Mouse (Mus musculus) limb, embryonic 12.5 days (tissue): ENCODE measurements around the gene Dnajc24. TPM values are rescaled to one million over a fixed set of nuclear protein-coding genes. Genes with fewer than 3 reads are reported as not detected.
A peak's percentile ranks its signal among the peaks of the same experiment; 100 is the strongest.

ENCODE experiments used
- ATAC-seq: fragments of 200-750 bp; cut with Nextera tagmentation; 2 replicates; pipeline ENCODE4 v1.8.0; 2017; ENCODE audit warnings: low read depth, moderate TSS enrichment; ENCODE audit not compliant: insufficient number of reproducible peaks, insufficient read depth, low FRiP score, low TSS enrichment
- H3K27ac ChIP-seq: fragments of 300-500 bp; sonication (generic); 2 replicates; pipeline ENCODE4 v1.5.1; 2016; ENCODE audit warnings: mild to moderate bottlenecking, moderate library complexity
- H3K27me3 ChIP-seq: fragments of 300-500 bp; sonication (generic); 2 replicates; pipeline ENCODE4 v1.6.1; 2016; ENCODE audit warnings: mild to moderate bottlenecking, moderate library complexity
- H3K36me3 ChIP-seq: fragments of 300-500 bp; sonication (generic); 2 replicates; pipeline ENCODE4 v1.6.1; 2016; ENCODE audit warnings: mild to moderate bottlenecking, moderate library complexity
- H3K4me1 ChIP-seq: fragments of 300-500 bp; sonication (generic); replicated peaks from 2 replicates; pipeline ENCODE4 v1.6.1; 2016
- H3K4me2 ChIP-seq: fragments of 300-500 bp; sonication (generic); 2 replicates; pipeline ENCODE4 v1.6.1; 2016; ENCODE audit warnings: mild to moderate bottlenecking, moderate library complexity
- H3K4me3 ChIP-seq: fragments of 300-500 bp; sonication (generic); replicated peaks from 2 replicates; pipeline ENCODE4 v1.5.1; 2016; ENCODE audit warnings: mild to moderate bottlenecking
- H3K9ac ChIP-seq: fragments of 300-500 bp; sonication (generic); replicated peaks from 2 replicates; pipeline ENCODE4 v1.6.1; 2016; ENCODE audit warnings: mild to moderate bottlenecking, moderate library complexity
- H3K9me3 ChIP-seq: fragments of 300-500 bp; sonication (generic); 2 replicates; pipeline ENCODE4 v1.6.1; 2016; ENCODE audit warnings: mild to moderate bottlenecking, moderate library complexity
- WGBS: fragments of 180-500 bp; shearing (Covaris S2); methylation state at CpG from one replicate; pipeline ENCODE4 v1.1.7; 2016; 5-methylcytosine and 5-hydroxymethylcytosine counted together
- polyA plus RNA-seq: library from polyadenylated mRNA; unstranded; fragments of >200 nt; fragmentation: Nextera tagmentation; extraction: Ambion mirVana; gene quantifications from 2 replicates; pipeline ENCODE4 v1.2.1, GENCODE M21; 2016

Gene Dnajc24
- polyA plus RNA-seq, result 39.8 and 47.0 TPM in 2 replicates

DNA sequence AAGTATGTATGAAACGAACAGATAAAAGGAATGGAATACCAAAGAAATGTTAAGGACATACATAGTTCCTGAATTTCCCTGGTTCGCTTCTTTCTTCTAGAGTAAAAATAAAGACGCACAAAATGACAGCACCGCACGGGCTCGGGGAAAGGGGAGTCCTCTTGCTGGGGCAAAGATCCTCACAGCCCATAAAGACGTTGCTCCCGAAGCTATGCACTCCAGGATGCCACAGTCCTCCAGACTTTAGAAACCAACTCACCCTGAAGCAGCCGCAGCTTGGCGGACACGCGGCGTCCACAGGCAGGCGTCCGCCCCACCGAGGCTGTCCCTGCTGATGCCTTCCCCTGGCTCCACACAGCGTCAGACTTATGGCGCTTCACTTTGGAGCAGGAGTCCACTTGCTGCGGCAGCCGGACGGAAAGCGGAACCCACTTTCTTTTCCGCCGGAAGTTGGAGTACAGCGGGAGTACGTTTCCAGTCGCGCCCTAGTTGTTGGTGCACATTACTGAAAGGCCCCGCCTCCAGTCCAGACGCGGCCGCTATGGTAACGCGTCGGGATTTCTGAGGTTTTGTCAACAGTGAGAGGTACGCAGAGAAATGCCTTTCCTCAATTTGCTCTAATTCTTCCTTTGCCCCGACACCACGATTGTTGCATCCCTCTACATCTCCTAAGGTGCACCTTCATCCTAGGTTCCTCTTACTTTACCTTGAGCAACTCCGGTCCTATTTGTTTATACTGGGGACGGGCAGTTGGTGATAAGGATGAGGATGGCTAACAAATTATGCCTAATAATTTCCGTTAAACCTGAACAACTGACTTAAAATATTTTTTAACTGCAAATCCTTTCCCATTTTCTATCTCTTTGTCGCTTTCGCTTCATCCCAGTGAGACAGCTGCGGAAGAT, at the start of gene Dnajc24:
Dnajc24 (minus strand) TSS at position 715 of the 905 bp plus-strand sequence.
- Histone ChIP-seq H3K27me3 (no peaks in the 10 kb centered on the region), H3K36me3 (0 out of 2 replicates have a peak, but pooled peaks cover 3% of the 10 kb centered on the region), H3K9ac (peak within 1 kb of the TSS; percentile 81), H3K4me1 (no peaks in the 10 kb centered on the region), H3K9me3 (no peaks in the 10 kb centered on the region), H3K27ac (peak within 1 kb of the TSS; percentile 78), H3K4me3 (peak within 1 kb of the TSS; percentile 85), H3K4me2 (peak within 1 kb of the TSS; percentile 65)
- peak; percentile 96 for ATAC-seq
- 2% methylated on average over 44 of the region's 44 CpGs for WGBS

GRCm38 (mm10) chr2:106046686-106047085, 43.3 kb upstream of the Dnajc24 start:
- 72% methylated on average over 4 of the region's 4 CpGs for WGBS
- H3K4me2 ChIP-seq, result no peak overlapping the region
- no peaks in the 10 kb centered on the region for H3K9me3 ChIP-seq
- no peak overlapping the region for H3K9ac ChIP-seq
- no peaks in the 10 kb centered on the region for H3K4me1 ChIP-seq
- no peaks in the 10 kb centered on the region for H3K27me3 ChIP-seq
- H3K4me3 ChIP-seq, result no peak overlapping the region
- ATAC-seq, result no peak
- H3K27ac ChIP-seq, result no peak overlapping the region
- H3K36me3 ChIP-seq, result no peaks in the 10 kb centered on the region

GRCm38 (mm10) chr2:106042495-106042894, 39.1 kb upstream of the Dnajc24 start:
- H3K4me3 ChIP-seq, result no peak overlapping the region
- H3K9me3 ChIP-seq, result no peaks in the 10 kb centered on the region
- WGBS, result 87% methylated on average over 7 of the region's 7 CpGs
- H3K27me3 ChIP-seq, result no peaks in the 10 kb centered on the region
- no peaks in the 10 kb centered on the region for H3K4me1 ChIP-seq
- no peak overlapping the region for H3K9ac ChIP-seq
- no peak overlapping the region for H3K27ac ChIP-seq
- no peaks in the 10 kb centered on the region for H3K36me3 ChIP-seq
- no peak for ATAC-seq
- no peak overlapping the region for H3K4me2 ChIP-seq

DNA sequence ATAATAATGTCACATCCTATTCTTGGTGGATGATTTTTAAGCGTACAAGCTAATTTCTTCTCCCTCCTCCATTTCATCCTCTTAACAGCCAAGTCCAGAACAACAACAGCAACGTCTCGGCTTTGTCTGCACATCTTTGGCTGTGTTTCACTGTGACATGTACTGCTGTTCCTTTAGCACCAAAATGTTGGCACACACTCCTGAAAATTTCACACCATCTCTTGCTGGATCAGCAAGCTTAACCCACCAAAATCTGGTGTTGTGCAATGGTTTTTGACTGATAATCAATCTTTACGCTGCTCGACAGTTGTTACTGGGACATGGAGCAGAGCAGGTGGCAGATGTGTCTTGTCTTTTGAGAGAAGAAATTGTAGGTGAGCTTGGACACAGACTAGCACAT, 38.6 kb upstream of the Dnajc24 start:
- ATAC-seq, result no peak
- Histone ChIP-seq H3K36me3 (no peaks in the 10 kb centered on the region), H3K4me2 (no peak overlapping the region), H3K9me3 (no peaks in the 10 kb centered on the region), H3K4me1 (no peaks in the 10 kb centered on the region), H3K4me3 (no peak overlapping the region), H3K27me3 (no peaks in the 10 kb centered on the region), H3K9ac (no peak overlapping the region), H3K27ac (no peak overlapping the region)
- 85% methylated on average over 5 of the region's 5 CpGs for WGBS

DNA sequence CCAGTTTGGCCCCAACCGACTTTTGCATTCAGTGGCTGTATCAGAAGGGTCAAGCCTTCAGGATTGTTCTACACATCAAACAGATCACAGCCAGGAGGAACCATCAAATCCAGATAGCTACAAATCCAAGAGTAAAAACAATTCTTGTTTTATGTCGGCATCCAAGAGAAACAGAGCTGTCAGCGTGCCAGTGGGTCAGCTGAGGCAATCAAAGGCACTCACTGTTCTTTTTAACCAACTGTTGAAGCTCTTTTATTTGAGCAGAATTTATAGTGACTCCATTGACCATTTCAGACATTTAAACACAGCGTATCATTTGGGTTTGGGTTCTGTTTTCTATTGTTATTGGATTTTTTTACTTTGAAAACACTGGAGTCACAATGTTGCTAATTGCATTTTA, 34.9 kb upstream of the Dnajc24 start:
- Histone ChIP-seq H3K36me3 (no peaks in the 10 kb centered on the region), H3K9ac (no peak overlapping the region), H3K4me2 (no peak overlapping the region), H3K4me3 (no peak overlapping the region), H3K27me3 (no peaks in the 10 kb centered on the region), H3K27ac (no peak overlapping the region), H3K9me3 (no peaks in the 10 kb centered on the region), H3K4me1 (no peaks in the 10 kb centered on the region)
- WGBS, result 68% methylated on average over 4 of the region's 4 CpGs
- no peak for ATAC-seq

- no peak overlapping the region for H3K4me2 ChIP-seq
- H3K9ac ChIP-seq, result no peak overlapping the region
- H3K27me3 ChIP-seq, result no peaks in the 10 kb centered on the region
- 69% methylated on average over 3 of the region's 3 CpGs for WGBS
- no peaks in the 10 kb centered on the region for H3K9me3 ChIP-seq
- no peak for ATAC-seq
- H3K27ac ChIP-seq, result no peak overlapping the region
- no peaks in the 10 kb centered on the region for H3K4me1 ChIP-seq
- H3K4me3 ChIP-seq, result no peak overlapping the region
- no peaks in the 10 kb centered on the region for H3K36me3 ChIP-seq
These were observed 21.5 kb upstream of the Dnajc24 start for GRCm38 (mm10) chr2:106024895-106025294.

DNA sequence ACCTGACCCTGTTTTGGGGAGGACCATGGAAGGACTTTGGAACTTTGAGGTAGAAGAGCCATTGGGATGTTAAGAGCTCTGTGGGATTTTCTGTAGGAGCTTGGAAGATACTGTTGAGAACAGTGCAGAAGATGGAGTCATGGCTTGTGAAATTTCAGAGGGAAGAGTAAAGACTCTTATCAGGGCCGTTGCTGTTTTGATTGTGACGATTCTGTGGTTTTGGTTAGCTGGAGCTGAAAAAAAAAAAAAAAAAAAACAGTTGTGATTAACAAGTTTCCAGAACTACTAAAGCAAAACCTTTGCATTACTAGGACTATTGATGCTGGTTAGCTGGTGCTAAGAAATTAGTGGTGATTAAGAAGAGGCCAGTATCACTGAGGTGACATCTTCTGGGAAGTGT, 5.1 kb upstream of the Dnajc24 start:
- Histone ChIP-seq H3K27ac (no peak overlapping the region), H3K9ac (no peak overlapping the region), H3K4me1 (no peaks in the 10 kb centered on the region), H3K27me3 (no peaks in the 10 kb centered on the region), H3K4me3 (no peak overlapping the region), H3K36me3 (no peaks in the 10 kb centered on the region), H3K9me3 (no peaks in the 10 kb centered on the region), H3K4me2 (no peak overlapping the region)
- WGBS, result 87% methylated on average over 2 of the region's 2 CpGs
- no peak for ATAC-seq

GRCm38 (mm10) chr2:105987999-105988398, 15.3 kb downstream of the Dnajc24 start:
- H3K4me2 ChIP-seq, result no peak overlapping the region
- H3K27ac ChIP-seq, result no peak overlapping the region
- no peak overlapping the region for H3K4me3 ChIP-seq
- H3K9ac ChIP-seq, result no peak overlapping the region
- 0 out of 2 replicates have a peak, but pooled peaks cover 3% of the 10 kb centered on the region for H3K4me1 ChIP-seq
- WGBS, result 14% methylated on average over 2 of the region's 2 CpGs
- H3K36me3 ChIP-seq, result no peaks in the 10 kb centered on the region
- peaks cover 6% of the 10 kb centered on the region; the same call in 1 of the 2 replicates for H3K9me3 ChIP-seq
- no peak for ATAC-seq
- no peaks in the 10 kb centered on the region for H3K27me3 ChIP-seq

GRCm38 (mm10) chr2:105987131-105987530, 16.2 kb downstream of the Dnajc24 start:
- H3K9ac ChIP-seq, result no peak overlapping the region
- H3K27ac ChIP-seq, result no peak overlapping the region
- no peak overlapping the region for H3K4me3 ChIP-seq
- H3K4me1 ChIP-seq, result 0 out of 2 replicates have a peak, but pooled peaks cover 3% of the 10 kb centered on the region
- H3K27me3 ChIP-seq, result no peaks in the 10 kb centered on the region
- 13% methylated on average over 1 of the region's 1 CpGs for WGBS
- H3K9me3 ChIP-seq, result peaks cover 6% of the 10 kb centered on the region; the same call in 1 of the 2 replicates
- no peak for ATAC-seq
- H3K4me2 ChIP-seq, result no peak overlapping the region
- no peaks in the 10 kb centered on the region for H3K36me3 ChIP-seq

DNA sequence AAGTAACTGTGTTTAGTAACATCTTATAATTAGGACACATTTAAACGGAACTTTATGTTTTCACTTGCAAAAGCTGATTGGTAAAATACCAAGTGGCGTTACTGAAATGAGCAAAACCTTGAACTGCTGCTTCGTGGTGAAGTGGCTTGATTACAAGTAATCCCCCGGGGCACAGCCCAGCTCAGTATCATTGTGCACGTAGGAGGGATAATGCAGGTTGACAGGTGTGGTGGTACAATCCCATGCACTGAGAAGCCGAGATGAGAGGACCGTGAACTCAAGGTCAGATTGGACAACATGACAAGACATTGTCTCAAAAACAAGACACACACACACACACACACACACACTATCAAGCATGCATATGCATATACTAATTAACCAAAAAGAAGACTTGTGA, 18.1 kb downstream of the Dnajc24 start:
- H3K4me1 ChIP-seq, result 0 out of 2 replicates have a peak, but pooled peaks cover 3% of the 10 kb centered on the region
- no peak for ATAC-seq
- WGBS, result 90% methylated on average over 7 of the region's 7 CpGs
- H3K4me3 ChIP-seq, result no peak overlapping the region
- no peak overlapping the region for H3K27ac ChIP-seq
- no peaks in the 10 kb centered on the region for H3K36me3 ChIP-seq
- H3K4me2 ChIP-seq, result no peak overlapping the region
- H3K27me3 ChIP-seq, result no peaks in the 10 kb centered on the region
- no peak overlapping the region for H3K9ac ChIP-seq
- peaks cover 6% of the 10 kb centered on the region; the same call in 1 of the 2 replicates for H3K9me3 ChIP-seq

DNA sequence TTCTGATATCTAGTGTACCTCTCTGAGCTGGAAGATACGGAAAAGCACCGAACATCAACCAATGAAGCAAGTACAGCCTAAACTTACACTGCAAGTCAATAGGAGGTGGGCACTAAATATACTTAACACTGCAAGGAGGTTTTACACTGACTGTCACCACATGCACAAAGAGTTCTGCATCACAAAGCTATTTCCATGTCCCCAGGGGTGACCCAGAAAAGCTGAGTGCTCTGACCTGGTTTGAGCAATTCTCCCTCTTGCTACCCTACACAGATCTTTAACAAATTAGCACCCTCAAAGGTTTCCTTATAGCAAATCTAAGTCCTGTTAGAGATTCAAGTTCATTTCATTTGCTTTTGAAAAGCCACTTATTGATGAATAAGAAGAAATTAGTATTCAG, 25.3 kb downstream of the Dnajc24 start:
- Histone ChIP-seq H3K4me2 (no peak overlapping the region), H3K36me3 (no peaks in the 10 kb centered on the region), H3K27me3 (no peaks in the 10 kb centered on the region), H3K9me3 (no peaks in the 10 kb centered on the region), H3K27ac (no peak overlapping the region), H3K4me3 (no peak overlapping the region), H3K4me1 (peaks cover 3% of the 10 kb centered on the region; the same call in 1 of the 2 replicates), H3K9ac (no peak overlapping the region)
- 88% methylated on average over 2 of the region's 2 CpGs for WGBS
- ATAC-seq, result no peak
